Mouse (Mus musculus) cerebellum, postnatal 14 days (tissue): ENCODE results near the gene Mamdc4.
A peak's percentile ranks its signal among the peaks of the same experiment; 100 is the strongest.
"Not testable (repeated sequence)": the region's sequence is repeated elsewhere in the genome, so short reads cannot be mapped to it uniquely, and the experiment has no call there.

Source experiments
- DNase-seq, 2 experiments: peaks; one replicate each; pipeline ENCODE4 v3.0.0; 2021; ENCODE audit warnings: mixed read lengths in 2 of 2

Mamdc4 gene

GRCm38 (mm10) chr2:25558774-25559173, 15.9 kb downstream of the Mamdc4 start:
- no peak for DNase-seq

DNA sequence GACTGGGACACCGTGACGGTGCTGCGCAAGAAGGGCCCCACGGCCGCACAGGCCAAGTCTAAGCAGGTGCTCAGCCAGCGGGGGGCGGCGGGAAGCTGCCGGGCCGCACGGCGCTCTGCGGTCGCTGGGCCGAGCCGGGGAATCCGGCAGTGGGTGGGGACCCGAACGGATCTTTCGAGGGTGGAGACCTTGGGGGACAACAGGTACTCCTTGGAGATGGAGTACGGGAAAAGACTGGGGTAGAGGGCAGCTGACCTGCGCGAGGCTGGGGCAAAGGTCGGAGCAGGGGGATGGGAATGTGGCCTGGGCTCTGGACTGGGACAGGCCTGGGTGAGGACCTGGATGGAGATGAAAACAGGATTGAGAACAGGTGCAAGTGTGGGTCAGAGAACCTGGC, 16.7 kb downstream of the Mamdc4 start:
- DNase-seq = no peak

DNA sequence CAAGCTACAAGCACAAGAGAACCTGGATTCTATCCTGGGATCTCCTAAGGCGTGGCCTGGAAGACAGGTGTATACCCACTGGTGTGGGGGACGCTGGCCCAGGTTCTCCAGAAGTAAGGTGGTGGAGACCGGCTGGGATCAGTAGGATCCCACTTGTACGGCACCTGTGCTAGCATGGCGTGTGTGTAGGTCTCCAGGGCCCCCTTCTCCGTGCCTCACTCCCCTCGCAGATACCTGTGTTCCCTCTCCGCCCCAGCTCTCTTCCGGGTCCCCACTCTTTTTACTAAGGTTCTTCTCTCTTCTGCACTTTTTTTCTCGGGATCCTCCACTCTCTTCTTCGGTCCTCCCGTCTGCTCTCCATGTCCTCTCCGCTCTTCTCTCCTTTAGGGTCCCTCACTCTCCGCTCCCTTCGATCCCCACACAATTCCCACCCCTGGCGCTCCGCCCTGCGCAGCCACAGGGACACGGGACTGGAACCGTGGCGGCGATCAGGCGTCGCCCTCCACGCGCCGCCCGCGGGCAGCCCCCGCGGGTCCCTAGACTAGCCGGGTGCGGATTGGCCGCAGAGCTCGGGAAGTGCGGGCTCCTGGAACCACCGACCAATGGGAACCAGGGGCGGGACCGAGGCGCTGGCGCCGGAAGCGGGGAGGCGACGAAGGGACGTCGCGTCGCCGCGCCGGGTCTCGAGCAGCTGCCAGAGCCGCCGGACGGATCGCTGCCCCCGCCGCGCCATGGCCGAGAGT, 17.3 kb downstream of the Mamdc4 start, which contains the start of gene Edf1:
Gene Edf1 (plus strand): TSS at position 627 of the 743 bp plus-strand sequence.
- DNase-seq = peak; percentile 95 to 96

GRCm38 (mm10) chr2:25556296-25556695, 18.3 kb downstream of the Mamdc4 start:
- no peak for DNase-seq

GRCm38 (mm10) chr2:25555479-25555878, 19.2 kb downstream of the Mamdc4 start:
- not testable (repeated sequence) for DNase-seq

DNA sequence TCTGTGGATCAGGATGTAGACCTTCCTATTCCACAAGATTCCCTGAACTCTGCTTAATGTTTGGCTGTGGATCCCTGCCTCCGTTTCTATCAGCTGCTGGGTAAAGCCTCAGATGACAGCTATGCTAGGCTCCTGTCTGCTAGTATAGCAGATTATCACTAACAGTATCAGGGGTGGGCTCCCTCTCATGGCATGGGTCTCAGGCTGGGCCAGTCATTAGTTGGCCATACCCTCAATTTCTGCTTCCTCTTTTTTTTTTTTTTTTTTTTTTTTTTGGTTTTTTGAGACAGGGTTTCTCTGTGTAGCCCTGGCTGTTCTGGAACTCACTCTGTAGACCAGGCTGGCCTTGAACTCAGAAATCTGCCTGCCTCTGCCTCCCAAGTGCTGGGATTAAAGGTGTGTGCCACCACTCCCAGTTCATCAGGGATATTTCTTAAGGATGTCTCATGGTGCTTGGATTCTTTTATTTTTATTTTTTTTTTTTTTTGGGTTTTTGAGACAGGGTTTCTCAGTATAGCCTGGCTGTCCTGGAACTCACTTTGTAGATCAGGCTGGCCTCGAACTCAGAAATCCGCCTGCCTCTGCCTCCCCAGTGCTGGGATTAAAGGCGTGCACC, 21.4 kb downstream of the Mamdc4 start:
- not testable (repeated sequence) for DNase-seq

- DNase-seq = peak; percentile 77 to 83
Measured at GRCm38 (mm10) chr2:25551186-25551585, 23.5 kb downstream of the Mamdc4 start.

- no peak for DNase-seq
Measured at GRCm38 (mm10) chr2:25549021-25549991, 25.3 kb downstream of the Mamdc4 start.

DNA sequence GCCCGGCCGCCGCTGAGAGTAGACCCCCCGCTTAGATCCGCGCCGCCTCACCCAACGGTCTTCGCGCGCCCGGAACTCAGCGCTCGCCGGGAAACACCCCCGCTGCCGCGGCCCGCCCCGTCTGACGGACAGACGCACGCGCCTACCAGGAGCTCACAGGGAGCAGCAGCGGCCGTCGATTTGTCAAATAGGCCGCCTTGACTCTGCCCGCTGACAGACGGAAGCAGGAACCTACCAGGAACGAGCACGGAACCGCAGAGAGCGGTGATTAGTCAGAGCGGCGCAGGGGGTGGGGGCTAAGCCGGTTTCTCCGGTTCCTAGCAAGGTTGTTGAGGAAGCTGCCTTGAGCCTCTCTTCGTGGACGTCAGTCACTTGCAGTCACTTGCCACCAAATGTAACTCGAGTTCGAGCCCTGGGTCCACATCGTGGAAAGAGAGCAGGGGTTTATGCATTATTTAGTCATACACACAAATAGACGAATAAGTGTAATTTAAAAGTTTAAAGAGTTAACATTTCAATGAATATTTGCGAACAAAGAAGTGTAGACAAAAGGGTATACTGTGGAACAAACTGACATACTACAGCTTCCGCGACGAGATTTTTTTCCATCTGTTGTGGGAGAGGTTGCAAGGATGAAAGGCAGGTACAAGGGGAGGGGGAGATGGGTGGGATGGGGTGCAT, 27.7 kb downstream of the Mamdc4 start, which contains the start of gene Traf2:
Gene Traf2 (minus strand): TSS at position 130 of the 681 bp plus-strand sequence.
- DNase-seq = peak; percentile 98 to 99

- DNase-seq = no peak
Measured at GRCm38 (mm10) chr2:25545996-25546810, 28.4 kb downstream of the Mamdc4 start.

DNA sequence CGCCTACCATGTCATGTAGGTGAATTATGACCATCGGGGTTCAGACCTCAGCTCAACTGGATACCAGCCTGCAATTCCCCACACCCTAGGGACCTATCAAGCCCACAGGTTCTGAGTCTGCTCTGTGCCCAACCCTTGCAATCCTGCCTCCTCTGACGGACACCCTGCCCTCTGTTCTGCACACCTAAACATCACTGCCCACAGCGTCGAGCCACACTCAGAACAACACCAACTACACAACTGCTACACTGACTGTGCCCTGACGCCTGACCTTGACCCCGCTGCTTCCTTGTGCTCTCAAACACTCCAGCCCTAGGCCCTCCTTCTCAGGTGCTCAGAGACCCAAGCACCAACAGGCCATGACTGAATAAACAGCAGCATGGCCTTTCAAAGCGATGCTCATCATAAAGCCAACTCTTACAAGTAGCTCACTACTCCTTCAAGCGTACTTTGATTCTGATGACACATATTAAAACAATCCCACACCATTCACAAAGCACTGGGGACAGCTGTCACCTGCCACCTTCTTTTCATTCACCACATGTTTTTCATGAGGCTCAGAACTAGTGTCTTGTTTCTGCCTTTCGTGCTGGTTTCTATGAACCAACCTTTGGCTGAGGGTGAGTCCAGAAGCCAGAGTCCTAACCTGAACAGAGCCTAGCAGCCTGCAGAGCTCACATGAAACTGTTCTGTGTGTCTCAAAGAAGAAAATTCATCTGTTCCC, 32.8 kb downstream of the Mamdc4 start:
- DNase-seq = no peak

DNA sequence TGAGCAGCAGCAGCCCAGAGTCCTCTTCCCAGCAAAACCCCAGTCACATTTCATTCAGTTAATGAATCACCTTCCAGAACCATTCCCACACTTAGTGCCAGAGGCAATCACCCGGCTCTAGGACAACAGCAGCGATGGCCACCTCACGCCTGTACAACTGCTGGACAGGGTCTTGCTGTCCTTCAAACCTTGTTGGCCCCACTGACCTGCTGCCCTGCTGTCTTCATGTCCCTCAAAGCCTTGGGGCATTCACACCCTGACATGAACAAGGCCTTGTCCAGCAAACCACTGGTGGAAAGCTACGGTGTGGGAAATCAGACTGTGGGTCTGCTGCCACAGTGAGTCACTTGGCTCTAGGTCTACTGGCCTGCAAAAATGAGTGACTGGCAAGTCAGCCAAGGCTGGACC, 34.1 kb downstream of the Mamdc4 start:
- DNase-seq = no peak

DNA sequence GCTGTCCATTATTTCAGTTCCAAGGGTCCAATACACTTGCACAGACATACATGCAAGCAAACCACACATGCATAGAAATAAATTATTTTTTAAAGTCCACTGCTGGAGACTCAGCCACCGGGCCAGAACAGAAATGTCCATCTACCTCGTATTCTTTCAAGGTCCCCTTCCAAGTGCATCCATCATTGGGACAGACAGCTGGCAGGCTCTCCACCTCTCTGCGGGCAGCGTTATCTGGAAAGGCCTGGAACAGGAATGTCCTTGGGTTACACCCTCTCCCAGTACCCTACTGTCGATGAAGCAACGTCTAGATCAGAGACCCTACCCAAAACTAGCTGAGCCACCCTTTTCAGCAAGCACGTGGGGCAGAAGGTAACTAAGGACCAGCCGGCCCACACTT, 38.1 kb downstream of the Mamdc4 start:
- DNase-seq = no peak

- DNase-seq = no peak
Measured at GRCm38 (mm10) chr2:25534866-25535182, 39.8 kb downstream of the Mamdc4 start.

DNA sequence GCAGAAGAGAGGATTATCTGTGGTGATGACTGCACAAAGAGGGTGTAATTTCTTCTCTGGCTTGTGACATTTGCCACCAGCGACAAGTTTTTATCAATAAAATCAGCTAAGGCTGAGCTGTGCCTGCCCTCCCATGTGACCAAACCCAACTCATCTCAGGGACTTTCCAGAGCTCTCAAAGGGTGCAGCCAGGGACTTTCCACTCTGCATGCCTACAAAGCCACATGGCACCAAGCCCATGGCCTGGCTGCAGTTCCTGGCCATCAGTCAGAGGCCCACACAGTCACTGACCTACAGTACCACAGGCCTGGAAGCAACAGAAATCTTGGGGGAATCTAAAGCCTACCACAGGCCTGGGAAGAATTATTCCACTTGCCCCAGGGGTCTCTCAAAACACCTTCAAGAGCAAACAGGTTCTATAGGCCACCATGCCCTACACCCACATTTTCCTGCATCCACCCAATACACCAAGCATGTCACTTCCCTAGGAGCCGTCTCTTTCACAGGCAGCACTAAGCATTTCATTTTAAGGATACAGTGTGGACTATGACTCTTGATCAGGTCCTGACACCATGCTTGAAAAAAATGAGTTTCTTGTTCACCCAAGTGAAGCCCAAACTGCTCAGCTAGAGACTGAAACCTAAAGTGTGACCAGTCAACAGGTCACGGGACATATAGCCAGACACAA, 40.3 kb downstream of the Mamdc4 start:
- DNase-seq = peak; percentile 70 to 76

DNA sequence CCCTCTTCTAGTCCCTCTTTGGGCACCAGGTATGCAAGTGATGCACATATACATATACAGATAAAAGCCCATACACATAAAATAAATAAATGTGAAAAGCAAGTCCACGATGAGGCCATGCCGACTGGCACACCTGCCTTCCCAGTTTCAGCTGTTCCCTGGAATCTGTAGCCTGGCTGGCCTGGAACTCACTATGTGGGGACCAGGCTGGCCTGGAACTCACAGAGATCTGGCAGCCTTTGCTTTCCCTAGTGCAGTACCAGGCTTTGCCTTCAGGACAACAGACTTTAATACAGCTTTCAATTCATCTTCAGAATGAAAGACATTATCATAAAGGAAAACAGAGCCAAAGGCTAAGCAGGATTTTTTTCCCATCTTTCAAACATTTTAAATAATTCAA, 40.9 kb downstream of the Mamdc4 start:
- no peak for DNase-seq

DNA sequence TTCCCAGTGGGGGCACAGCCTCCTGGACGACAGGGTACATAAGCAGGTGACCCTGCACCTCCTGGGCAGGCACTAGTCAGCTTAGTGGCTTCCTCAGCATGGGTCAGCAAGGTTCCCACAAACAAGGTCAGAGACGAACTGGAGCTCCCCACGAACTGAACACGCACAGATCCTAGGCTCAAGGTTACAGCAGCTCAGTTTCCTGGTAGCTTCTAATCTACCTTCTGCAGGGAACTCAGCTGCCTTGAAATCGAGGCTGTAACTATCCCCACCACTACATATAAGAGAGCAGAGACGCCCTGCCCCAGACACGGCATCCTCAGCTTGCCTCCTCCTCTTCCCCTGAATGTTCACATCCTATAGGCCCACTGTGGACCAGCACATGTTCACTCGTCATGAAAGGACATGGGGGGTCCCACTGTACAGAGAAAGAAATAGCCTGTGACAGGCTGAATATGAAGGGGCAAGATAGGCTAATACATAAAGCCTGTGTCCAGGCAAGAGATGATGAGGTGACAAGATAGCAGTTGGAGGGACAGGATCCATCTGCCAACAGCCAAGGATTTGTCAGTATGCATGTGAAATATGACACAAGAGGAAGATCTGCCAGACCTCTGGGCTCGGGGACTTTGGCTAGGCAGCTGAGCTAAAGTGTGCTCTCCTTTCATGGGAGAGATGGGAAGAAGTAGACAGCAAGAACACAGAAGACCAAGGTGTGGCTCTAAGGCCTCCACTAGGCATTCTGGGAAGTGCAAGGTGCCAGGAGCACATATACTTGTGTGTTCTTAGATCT, 47.9 kb downstream of the Mamdc4 start:
- DNase-seq = no peak
